Mouse (Mus musculus): ENCODE data around the gene Smpdl3b.
"Not testable (repeated sequence)": the region's sequence is repeated elsewhere in the genome, so short reads cannot be mapped to it uniquely, and the experiment has no call there.

The Smpdl3b gene

DNA sequence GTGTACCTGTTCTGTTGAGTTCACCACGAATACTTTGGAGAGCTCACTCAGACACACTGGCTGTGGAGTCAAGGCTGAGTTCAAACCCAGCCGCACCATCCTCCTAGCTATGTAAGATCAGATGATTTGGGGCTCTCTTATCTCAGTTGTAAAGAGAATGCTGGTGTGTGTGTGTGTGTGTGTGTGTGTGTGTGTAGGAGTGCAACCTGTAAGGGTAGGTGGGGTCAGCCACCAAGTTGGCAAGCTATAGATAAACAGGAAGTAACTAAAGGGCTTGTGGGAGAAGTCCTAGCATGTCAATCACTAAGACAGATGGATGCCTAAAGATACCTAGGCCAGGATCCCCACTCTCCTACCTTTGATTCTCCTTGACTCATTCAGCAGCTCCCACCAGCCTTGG, 26.7 kb upstream of the Smpdl3b start:
- in situ Hi-C loops (cut with MboI; ENCODE audit: unreplicated experiment in 2 of 2) = no loop called here

DNA sequence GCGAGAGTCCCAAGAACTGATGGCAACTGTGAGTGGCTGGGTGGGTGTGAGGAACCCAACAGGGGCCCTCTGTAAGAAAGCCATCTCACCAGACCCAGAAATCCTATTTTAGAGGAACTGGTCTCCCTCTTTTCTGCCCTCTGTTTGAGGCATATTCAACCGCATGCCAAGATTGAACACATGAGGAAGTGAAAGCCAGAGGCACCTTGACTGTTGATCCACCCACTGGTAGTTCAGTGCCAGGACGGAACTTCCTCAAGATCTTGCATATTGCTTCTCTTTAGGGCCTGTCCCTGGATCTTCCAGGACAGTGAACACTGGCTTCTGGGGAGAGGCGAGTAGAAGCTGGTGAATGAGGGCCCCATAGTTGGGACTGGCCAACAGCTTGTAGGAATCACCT, 23.2 kb upstream of the Smpdl3b start:
- in situ Hi-C loops (cut with MboI; ENCODE audit: unreplicated experiment in 2 of 2) = no loop called here

DNA sequence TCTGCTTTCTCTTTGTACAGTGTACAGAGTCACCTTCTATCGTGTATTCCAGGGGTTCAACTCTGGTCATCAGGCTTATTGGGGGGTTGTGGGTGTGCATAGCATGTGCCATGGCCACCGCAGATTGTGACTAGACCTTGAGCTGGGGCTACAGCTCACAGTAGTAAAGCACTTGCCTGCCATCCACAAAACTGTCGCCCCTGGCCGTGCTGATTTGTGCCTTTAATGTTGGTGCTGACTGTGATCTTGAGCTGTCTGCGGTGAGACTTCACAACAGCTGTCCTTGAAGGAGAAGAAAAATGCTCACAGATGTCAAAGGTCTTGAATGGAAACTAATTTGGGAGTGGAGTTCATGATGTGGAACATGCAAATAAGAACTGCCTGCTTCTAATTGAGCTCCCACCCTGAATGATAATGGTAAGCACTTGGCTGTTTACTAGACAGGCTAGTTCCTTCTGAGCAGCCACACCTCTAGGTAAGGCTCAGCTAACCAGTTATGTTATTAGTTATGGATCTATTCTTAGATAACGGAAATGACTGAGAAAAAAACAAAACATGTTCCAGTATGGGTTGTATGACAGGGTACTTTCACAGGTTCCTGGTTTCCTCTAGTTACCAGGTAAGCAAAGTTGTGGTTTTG, 21.6 kb upstream of the Smpdl3b start:
- in situ Hi-C loops (cut with MboI; ENCODE audit: unreplicated experiment in 2 of 2) = loop anchor here (5.0 kb wide), 2 partner anchors 44 to 149 kb away; no protein-coding TSS in a partner anchor

DNA sequence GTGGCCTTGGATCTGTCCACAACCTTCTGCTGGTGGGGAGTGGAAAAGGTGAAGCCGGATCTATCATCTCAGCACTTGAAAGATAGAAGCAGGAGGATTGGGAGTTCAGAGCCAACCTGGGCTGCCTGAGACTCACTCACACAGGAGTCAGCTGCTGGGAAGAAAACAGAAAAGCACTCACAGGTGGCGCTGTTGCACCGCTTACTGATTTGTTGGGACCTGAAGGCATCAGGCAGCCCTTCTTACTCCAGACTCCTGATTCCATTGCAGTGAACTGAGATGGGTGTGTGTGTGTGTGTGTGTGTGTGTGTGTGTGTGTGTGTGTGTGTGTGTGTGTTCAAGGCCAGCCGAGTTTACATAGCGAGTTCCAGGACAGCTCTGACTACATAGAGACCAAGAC, 19.7 kb upstream of the Smpdl3b start:
- in situ Hi-C loops (cut with MboI; ENCODE audit: unreplicated experiment in 2 of 2) = loop anchor here (5.0 kb wide), 2 partner anchors 46 to 151 kb away; no protein-coding TSS in a partner anchor

DNA sequence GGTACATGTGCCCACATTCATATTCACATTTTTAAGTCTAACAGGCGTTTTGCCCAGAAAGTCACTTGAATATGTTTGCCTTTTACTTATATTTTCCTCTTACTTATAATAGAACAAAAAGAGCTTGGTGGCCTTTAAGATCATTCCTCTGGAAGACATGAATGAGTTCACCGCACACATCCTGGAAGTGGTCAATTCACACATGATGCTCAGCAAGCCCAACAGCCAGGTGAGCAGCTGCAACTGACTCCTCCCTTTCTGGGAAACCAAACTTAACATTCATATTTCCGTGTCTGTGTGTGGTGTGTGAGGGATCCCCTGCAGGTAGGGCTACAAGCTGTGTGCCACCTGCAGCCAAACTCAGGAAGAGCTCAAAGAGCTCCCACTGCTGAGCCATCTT, 17.9 kb upstream of the Smpdl3b start:
- in situ Hi-C loops (cut with MboI; ENCODE audit: unreplicated experiment in 2 of 2) = loop anchor here (5.0 kb wide), 3 partner anchors 47 to 157 kb away; no protein-coding TSS in a partner anchor

DNA sequence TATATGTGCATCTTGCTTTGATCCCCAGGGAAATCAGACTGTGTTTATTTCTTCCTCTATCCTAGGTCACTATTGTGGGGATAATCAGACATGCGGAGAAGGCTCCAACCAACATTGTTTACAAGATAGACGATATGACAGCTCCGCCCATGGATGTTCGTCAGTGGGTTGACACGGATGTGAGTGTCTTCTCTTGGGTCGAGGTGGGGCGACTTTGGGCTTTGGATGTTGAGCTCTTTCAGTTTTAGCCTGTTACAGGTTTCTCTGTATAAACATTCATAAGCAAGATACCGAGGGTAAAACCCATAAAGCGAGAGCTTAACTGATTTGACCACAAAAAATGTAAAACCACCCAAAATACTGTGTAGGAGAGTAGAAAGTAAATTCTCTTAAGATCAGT, 14.7 kb upstream of the Smpdl3b start:
- in situ Hi-C loops (cut with MboI; ENCODE audit: unreplicated experiment in 2 of 2) = loop anchor here in 1 of 2 experiments (5.0 kb wide), 1 partner anchor 161 kb away; no protein-coding TSS in a partner anchor

DNA sequence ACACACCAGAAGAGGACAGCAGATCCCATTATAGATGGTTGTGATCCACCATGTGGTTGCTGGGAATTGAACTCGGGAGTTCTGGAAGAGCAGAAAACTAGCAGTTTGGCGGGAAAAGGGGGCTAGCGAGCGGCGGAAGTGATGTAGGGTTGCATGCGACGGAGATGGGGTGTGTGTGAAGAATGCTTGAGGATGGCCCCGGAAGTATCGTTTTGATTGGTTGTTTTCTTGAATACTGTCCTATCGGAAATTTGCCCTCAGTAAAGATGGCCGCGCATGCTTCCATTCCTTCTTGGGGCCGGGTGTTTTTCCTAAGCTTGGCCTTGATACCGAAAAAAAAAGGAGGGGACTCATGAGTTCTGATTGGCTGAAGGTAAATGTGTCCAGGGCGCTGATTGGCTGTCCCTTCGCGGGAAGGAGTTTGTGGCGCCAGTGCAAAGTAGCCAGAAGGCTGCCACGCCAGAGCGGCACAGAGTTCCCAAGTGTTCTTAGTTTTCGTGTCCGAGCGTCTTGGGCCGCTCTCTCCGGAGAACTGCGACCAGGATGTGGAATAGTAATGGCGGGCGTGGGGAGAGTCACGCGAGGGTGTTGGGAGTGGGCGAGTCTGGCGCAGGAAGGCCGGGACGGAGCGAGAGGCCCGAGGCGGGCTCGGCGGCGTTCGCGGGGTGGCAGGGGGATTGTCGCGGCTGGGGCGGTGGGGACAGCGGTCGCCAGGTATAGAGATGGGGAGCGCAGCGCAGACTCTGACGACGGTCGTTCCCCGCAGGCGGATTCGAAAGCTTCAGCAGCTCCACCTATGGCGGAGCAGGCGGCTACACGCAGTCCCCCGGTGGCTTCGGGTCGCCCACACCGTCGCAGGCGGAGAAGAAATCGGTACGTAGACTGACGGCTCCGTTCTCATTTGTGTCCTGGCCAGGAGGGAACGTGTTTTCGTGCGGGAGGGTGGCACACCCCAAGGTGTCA, 11.1 kb upstream of the Smpdl3b start, which contains the start of gene Rpa2:
TSS of gene Rpa2 (plus strand) at position 419 of the 963 bp plus-strand sequence.
- in situ Hi-C loops (cut with MboI; ENCODE audit: unreplicated experiment in 2 of 2) = loop anchor here in 1 of 2 experiments (5.0 kb wide), 1 partner anchor 36 kb away; the partner anchor contains the start of gene Xkr8

DNA sequence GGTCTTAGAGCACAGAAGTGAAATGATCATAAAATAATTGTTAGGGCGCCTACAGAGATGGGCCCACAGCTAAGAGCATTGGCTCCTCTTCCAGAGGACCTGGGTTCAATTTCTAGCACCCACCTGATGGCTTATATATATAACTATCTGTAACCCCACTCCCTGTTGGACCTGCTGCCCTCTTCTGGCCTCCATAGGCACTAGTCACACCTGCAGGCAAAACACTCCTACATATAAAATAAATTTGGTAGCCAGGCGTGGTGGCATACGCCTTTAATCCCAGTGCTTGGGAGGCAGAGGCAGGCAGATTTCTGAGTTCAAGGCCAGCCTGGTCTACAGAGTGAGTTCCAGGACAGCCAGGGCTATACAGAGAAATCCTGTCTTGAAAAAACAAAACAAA, 6.1 kb upstream of the Smpdl3b start:
- in situ Hi-C loops (cut with MboI; ENCODE audit: unreplicated experiment in 2 of 2) = not testable (repeated sequence)

DNA sequence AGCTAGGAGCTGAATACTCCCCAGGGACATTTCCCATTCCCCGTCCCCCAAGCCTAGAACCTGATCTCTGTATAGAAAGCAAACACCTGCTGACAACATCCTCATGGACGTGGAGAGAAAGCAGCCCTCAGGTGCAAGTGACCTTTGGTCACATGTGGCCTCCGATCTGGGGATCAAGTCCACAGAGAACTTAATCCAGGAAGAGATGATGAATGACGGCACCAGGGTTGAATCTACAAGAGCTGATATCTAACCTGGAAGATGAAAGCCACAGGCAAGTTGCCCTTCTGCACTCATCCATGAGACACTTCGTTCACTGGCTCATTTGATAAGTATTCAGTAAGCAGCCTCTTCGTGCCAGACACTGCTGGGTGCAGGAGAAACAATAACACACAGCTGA, 5.5 kb upstream of the Smpdl3b start:
- in situ Hi-C loops (cut with MboI; ENCODE audit: unreplicated experiment in 2 of 2) = no loop called here

DNA sequence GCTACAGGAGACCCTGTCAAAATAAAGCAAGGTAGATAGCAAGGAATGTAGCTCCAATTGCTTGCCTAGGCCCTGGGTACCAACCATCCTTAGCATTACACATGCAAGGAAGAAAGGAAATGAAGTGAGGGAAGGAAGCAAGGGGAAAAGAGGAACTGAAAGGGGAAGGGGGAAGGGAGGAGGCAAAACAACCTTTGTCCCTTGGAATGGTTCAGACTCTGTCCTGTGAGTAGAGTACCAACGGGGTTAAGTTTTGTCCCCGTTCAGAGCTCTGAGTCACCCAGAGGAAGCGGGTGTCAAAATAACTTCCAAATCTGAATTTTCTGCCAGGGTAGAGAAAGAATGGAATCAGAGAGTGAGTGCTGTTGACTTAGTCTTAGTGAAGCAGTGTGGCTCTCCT, 3.2 kb upstream of the Smpdl3b start:
- in situ Hi-C loops (cut with MboI; ENCODE audit: unreplicated experiment in 2 of 2) = no loop called here

DNA sequence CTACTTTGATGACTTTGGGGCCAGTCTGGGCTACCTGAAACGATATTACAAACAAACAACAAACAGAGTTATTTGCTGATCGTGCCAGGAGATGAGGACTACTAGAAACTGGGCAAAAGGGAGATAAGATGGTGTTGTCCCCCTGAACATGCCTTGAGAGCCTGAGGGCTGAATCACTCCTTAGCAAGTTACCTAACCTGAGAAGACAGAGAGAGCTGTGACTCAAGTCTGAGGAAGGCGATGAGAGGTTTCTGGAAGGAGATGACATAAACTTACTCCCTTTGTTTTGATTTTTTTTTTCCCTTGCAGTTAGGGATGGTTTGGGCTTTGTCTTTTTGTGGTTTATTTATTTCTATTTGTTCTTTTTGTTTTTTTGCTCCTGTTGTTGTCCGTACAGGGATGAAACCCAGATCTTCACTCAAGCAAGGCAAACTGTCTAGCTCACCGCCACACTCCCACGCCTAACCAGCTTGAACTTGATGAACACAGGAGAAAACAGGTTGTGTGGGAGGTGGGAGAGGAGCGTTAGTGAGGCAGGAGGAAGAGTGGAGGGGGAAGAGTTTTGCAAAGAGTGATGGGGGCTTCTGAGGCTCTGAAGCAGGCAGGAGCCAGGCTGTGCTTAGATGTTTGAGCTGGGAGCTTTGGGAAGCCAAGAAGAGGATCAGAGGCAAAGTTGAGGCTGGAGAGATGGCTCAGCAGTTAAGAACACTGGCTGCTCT, 740 bp upstream of the Smpdl3b start:
- in situ Hi-C loops (cut with MboI; ENCODE audit: unreplicated experiment in 2 of 2) = no loop called here

DNA sequence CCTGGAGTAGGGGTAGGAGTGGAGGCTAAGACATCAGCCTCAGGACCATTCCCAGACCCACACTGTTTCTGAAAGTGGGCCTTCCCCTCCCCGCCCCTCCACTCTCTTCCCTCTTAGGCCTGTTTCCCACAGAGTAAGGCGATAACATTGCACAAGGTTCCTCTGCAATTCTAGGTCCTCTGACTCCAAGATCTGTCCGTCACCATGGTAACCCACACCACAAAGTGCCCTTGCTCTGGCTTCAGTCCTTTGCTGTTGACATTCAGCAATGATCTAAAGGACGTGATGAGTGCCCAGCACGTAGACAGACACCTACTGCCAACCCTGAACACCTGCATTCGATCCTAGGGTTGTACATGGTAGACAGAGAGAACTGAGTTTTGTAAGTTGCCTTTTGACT, 4.1 kb downstream of the Smpdl3b start:
- in situ Hi-C loops (cut with MboI; ENCODE audit: unreplicated experiment in 2 of 2) = no loop called here

DNA sequence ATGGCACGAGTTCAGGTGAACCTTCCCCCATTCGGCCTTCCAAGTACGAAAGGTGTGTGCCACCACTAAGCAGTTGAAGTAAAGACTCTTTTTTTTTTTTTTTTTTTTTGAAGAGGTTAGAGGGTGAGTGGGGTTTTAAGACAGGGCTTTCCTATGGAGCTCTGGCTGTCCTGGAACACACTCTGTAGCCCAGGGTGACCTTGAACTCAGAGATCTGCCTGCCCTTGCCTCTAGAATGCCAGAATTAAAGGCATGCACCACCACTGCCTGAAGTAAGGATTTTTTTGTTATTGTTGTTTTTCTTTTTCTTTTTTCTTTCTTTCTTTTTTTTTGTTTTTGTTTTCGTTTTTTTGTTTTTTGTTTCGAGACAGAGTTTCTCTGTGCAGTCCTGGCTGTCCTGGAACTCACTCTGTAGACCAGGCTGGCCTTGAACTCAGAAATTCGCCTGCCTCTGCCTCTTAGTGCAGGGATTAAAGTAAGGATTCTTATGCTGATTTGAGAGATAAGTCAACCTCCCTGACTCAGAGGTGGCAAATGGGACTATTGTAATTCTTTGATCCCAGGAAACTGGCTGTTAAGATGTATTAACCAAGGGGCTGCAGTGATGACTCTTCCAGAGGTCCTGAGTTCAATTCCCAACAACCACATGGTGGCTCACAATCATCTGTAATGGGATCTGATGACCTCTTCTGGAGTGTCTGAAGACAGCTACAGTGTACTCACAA, 7.6 kb downstream of the Smpdl3b start:
- in situ Hi-C loops (cut with MboI; ENCODE audit: unreplicated experiment in 2 of 2) = no loop called here

DNA sequence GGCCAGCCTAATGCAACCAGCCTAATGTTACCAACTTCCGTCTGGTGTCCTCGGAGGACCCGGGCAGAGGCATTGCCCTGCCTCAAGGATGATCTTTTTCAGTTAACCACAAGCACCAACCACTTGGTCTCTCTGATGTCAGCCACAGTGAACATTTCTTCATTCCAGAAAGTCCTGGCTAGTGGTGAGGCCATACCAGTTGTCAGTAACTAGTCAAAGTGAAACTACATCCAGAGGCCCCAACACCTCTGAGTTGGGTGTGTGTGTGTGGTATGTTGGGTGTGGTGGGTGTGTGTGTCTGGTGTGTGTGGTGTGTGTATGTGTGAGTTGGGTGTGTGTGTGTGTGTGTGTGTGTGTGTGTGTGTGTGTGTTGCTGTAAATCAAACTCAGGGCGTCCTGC, 8.3 kb downstream of the Smpdl3b start:
- in situ Hi-C loops (cut with MboI; ENCODE audit: unreplicated experiment in 2 of 2) = no loop called here

DNA sequence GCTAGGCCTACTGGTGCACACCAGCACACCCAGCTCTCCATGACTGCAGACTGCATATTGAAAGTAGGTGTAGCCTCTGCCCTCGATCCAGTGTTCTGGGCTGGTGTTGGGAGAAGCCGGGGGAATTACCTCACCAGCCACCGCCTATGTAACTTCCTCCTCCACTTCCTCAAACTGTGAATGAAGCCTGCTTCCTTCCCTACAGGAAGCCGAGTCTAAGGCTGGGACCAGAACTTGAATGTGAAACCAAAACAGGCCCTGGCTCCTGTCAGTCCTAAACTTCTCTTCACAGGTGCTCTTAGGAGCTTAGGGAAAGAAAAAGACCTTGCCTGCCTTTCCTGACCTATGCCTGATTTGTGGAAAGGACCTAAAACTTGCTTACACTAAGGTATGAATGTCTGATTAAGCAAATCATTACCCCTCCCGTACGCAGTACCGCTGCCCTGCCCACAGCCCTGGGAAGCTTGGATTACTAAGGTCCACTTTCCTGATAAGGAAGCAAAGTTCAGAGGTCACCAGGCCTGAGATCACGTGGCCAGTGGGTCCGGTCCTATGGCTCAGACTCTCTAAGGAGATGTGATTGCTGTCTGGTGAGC, 9.3 kb downstream of the Smpdl3b start:
- in situ Hi-C loops (cut with MboI; ENCODE audit: unreplicated experiment in 2 of 2) = no loop called here

DNA sequence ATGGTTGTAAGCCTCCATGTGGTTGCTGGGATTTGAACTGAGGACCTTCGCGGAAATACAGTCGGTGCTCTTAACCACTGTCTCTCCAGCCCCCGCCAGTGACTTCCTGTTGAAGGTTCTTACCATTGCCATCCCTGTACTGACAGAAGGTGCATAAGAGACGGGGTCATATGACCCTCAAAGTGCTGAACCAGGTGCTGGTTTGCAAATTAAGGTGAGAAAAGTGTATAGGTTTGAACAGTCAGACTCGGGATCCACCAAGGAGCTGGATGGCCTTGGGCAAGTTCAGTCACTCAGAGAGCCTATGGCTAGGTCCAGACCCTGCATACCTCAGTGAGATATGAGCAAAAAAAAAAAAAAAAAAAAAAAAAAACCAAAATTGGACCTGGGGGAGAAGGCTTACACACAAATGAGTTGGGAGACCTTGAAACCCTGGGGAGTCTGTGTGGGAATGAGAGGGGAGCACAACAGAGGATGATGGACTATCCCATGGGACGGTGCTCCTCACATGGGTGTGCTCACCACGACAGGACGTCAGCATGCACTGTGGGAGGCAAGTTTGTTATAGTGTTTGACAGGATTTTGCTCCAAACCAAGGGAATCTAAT, 10.0 kb downstream of the Smpdl3b start:
- in situ Hi-C loops (cut with MboI; ENCODE audit: unreplicated experiment in 2 of 2) = no loop called here

DNA sequence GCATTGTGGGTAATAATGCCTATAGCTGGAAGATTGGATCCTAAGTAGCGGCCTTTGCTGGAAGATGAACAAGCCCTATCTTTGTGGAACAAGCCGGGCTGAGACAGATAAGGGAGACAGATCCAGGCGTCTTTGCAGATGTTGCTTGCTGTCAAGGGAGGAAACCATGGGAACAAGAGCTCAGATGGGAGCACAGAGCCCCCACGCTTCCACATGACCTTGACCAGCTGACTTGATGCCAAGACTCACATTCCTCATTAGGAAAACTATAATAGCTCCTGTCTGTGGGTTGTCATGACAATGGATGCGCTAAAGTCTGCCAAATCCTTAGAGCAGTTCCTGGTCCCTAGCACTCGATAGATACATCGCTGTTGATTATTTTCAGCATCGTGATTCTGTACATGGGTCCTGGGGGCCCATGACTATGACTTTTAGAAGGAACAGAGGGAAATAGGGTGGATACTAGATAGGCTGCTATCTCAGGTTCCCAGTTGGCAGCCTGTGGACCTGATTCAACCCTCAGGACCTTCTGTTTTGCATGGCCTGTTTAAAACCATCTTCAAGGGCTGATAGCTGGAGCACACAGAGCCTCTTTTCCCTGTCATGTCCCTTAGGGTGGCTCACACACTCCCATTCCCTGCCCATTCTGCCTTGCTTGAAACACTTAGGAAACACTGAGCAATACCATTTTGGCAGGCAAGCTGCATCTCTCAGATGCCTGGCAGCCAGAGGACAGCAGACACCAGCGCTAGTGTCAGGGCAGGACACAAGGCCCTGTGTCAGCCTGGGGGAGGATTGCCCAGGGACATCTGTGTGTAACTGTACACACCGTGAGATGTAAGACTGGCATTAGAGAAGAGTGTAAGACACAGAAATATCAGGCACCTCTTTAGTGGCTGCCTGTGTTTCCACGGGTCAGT, 12.8 kb downstream of the Smpdl3b start:
- in situ Hi-C loops (cut with MboI; ENCODE audit: unreplicated experiment in 2 of 2) = no loop called here

DNA sequence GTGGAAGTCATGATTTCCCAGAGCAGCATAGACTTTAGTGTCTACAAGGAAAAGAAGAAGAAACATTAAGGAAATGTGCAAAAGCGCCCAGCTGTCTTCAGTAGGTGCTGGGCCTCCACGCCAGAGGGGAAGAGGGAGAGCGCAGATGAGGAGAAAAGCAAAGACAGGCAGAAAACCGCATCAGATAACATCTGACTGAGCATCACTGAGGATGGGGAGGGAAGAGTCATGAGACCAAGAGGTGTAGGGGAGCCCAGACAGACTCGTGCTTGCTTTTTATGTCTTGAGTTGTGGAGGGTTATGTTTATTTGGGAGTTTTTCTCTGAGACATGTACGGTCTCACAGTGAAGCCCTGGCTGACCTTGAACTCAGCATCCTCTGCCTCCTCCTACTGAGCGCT, 15.6 kb downstream of the Smpdl3b start:
- in situ Hi-C loops (cut with MboI; ENCODE audit: unreplicated experiment in 2 of 2) = no loop called here

Measured in v-Abl transformed pro-B cells (cell line).